Mouse (Mus musculus) limb, embryonic 13.5 days (tissue): ENCODE results near the gene Gm10337. TPM values are rescaled to one million over a fixed set of nuclear protein-coding genes. Genes with fewer than 3 reads are reported as not detected.

Experiments used
- ATAC-seq: fragments of 200-750 bp; cut with Nextera tagmentation; 2 replicates; pipeline ENCODE4 v1.8.0; 2017; ENCODE audit warnings: low read depth, moderate number of reproducible peaks, moderate TSS enrichment; ENCODE audit not compliant: low FRiP score
- H3K27ac ChIP-seq: fragments of 300-500 bp; sonication (generic); 2 replicates; pipeline ENCODE4 v1.5.1; 2015; ENCODE audit warnings: inconsistent platforms, mild to moderate bottlenecking, moderate library complexity
- H3K27me3 ChIP-seq: fragments of 300-500 bp; sonication (generic); 2 replicates; pipeline ENCODE4 v1.6.1; 2015; ENCODE audit warnings: mild to moderate bottlenecking, inconsistent platforms
- H3K36me3 ChIP-seq: fragments of 300-500 bp; sonication (generic); 2 replicates; pipeline ENCODE4 v1.6.1; 2015; ENCODE audit warnings: inconsistent platforms, mild to moderate bottlenecking, moderate library complexity
- H3K4me1 ChIP-seq: fragments of 300-500 bp; sonication (generic); 2 replicates; pipeline ENCODE4 v1.6.1; 2015; ENCODE audit warnings: inconsistent platforms
- H3K4me2 ChIP-seq: fragments of 300-500 bp; sonication (generic); replicated peaks from 2 replicates; pipeline ENCODE4 v1.6.1; 2015; ENCODE audit warnings: inconsistent platforms, mild to moderate bottlenecking, moderate library complexity
- H3K4me3 ChIP-seq: fragments of 300-500 bp; sonication (generic); 2 replicates; pipeline ENCODE4 v1.5.1; 2015; ENCODE audit warnings: moderate library complexity, mild to moderate bottlenecking, inconsistent platforms
- H3K9ac ChIP-seq: fragments of 300-500 bp; sonication (generic); 2 replicates; pipeline ENCODE4 v1.6.1; 2015; ENCODE audit warnings: mild to moderate bottlenecking, inconsistent platforms
- H3K9me3 ChIP-seq: fragments of 300-500 bp; sonication (generic); 2 replicates; pipeline ENCODE4 v1.6.1; 2016; ENCODE audit warnings: inconsistent platforms
- whole genome bisulfite sequencing: fragments of 180-500 bp; shearing (Covaris S2); methylation state at CpG from one replicate; pipeline ENCODE4 v1.1.7; 2015; 5-methylcytosine and 5-hydroxymethylcytosine counted together
- polyA plus RNA-seq: library from polyadenylated mRNA; unstranded; fragments of >200 nt; fragmentation: Nextera tagmentation; extraction: Ambion mirVana; gene quantifications from 2 replicates; pipeline ENCODE4 v1.2.1, GENCODE M21; 2015

The Gm10337 gene
- polyA plus RNA-seq, 1 experiment from 2014 or later, result 2.5 TPM

DNA sequence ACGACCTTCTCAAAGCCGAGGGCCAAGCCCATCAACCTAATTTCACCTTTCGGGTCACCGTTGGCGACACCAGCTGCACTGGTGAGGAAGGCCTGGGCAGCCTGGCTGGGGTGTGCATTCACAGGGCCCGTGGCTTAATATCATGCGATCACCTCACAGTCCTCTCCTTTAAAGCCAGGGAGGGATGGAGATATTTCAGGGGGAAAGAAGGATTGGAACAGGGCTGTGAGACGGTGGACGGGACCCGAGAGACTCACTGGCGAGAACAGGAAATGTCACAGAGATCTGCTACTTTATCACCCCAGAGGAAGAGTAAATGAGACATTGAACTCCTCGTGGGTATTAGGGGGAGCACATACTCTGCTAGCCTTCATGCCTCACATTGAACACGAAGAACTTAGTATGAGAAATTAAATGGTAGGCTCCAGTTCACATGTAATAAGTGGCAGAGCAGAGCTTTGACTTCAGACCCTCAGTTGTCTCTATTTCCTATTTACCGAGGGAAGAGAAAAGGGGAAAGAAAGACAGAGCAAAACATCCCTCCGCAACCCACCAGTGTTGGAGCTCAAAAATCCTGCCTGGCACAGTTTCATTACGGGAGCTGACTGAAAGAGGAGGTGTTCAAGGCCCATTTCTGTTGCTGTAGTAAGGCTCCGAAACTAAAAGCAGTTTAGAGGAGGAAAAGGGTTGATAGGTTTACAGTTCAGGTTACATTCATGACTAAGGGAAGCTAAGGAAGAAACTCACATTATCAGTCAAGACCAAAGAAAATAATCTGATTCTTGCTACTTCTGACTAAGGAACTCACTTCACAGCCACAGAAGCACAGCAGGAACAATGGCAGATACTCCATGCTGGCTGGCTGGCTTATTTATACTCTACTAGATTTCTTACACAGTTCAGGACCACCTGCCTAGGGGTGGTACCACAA is 16.0 kb downstream of the Gm10337 start:
- 60% methylated on average over 17 of the region's 17 CpGs for WGBS
- Histone ChIP-seq H3K27ac (peak overlapping the region; percentile 99), H3K4me1 (peaks cover 37% of the 10 kb centered on the region), H3K36me3 (peaks cover 37% of the 10 kb centered on the region), H3K9ac (peak overlapping the region; percentile 81), H3K4me3 (peak overlapping the region; percentile 67), H3K27me3 (no peaks in the 10 kb centered on the region), H3K4me2 (peak overlapping the region; percentile 88), H3K9me3 (no peaks in the 10 kb centered on the region)
- no peak for ATAC-seq

DNA sequence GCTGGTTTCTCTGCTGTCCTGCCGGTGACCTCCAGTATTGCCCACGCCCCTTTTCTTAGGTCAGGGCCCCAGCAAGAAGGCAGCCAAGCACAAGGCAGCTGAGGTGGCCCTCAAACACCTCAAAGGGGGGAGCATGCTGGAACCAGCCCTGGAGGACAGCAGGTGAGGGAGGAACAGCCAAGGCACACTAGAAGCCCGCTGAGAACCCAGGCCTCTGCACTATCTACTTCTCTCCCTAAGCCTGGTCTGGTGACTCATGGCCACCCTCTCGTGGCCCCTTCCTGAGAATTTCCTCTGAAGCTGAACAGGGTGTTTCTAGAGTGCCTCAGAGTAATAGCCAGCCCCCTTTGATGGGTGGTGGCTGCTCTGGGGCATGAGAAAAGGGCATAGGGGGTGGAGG is 16.9 kb downstream of the Gm10337 start:
- H3K9me3 ChIP-seq, result no peaks in the 10 kb centered on the region
- 87% methylated on average over 4 of the region's 4 CpGs for WGBS
- peak overlapping the region; percentile 48 for H3K9ac ChIP-seq

DNA sequence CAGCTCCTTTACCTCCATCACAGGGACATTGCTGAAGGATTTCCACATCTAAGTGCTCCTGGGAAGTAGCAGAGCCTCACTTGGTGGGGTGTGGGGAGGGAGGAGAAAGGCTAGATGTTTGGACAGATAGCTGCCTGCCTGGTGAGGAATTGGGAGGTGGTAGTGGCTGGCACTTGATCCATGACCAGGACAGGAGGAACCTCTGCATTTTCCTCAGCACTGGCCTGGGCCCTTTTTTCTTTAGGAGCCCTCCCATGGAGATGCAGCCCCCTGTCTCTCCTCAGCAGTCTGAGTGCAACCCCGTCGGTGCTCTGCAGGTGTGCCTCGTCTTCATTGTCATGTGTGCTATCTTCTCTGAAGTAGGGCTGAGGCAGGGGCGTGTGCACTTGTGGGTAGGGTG is 18.0 kb downstream of the Gm10337 start:
- Histone ChIP-seq H3K4me2 (no peak overlapping the region), H3K36me3 (peaks cover 44% of the 10 kb centered on the region), H3K27me3 (no peaks in the 10 kb centered on the region), H3K27ac (no peak overlapping the region), H3K4me1 (peaks cover 18% of the 10 kb centered on the region), H3K9me3 (no peaks in the 10 kb centered on the region), H3K4me3 (no peak overlapping the region), H3K9ac (no peak overlapping the region)
- no peak for ATAC-seq
- WGBS, result 81% methylated on average over 4 of the region's 4 CpGs

More for the DNA sequence above, 16.9 kb downstream of the Gm10337 start:
- H3K4me1 ChIP-seq, result peaks cover 27% of the 10 kb centered on the region
- H3K27ac ChIP-seq, result no peak overlapping the region
- no peak for ATAC-seq
- no peaks in the 10 kb centered on the region for H3K27me3 ChIP-seq
- H3K4me2 ChIP-seq, result 0 out of 2 replicates have a peak overlapping the region, but pooled peaks have one; percentile 11
- H3K36me3 ChIP-seq, result peaks cover 40% of the 10 kb centered on the region
- no peak overlapping the region for H3K4me3 ChIP-seq

DNA sequence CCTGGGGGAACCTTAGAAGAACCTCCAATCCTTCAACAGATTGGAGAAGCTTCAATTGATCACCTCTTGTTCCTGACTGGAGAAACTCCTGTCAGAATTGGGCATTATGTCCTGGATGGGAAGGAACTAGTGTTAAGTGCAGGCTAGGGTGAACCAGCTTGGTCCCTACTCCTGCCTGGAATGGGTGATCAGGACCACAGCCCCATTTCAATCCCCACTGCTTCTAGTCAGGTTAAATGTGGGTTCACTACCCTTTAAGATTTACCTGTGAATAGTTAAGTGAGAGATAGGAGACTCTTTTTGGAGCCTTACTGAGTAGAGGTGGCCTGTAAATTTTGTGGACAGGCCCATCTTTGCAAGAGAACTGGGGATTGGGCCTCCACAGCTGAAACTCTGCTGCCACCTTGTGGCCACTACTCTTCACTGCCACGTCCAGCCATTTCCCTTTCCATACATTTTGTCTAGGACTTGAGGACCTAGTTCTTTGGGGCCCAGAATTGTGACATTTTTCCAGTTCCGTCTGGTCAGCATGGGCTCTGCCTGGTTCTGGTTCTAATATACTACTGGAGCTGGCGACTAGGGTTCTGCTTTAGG is 21.5 kb downstream of the Gm10337 start, which contains the start of gene Npff:
Gene Npff (minus strand): TSS at position 51 of the 594 bp plus-strand sequence.
- H3K4me2 ChIP-seq, result no peak within 1 kb of the TSS
- ATAC-seq, result 0 out of 2 replicates have a peak, but pooled peaks have one; percentile 24
- no peaks in the 10 kb centered on the region for H3K9me3 ChIP-seq
- WGBS, result 4% methylated on average over 3 of the region's 3 CpGs
- H3K9ac ChIP-seq, result peak within 1 kb of the TSS; percentile 45
- H3K27ac ChIP-seq, result no peak within 1 kb of the TSS
- no peak within 1 kb of the TSS for H3K4me3 ChIP-seq
- H3K36me3 ChIP-seq, result peaks cover 76% of the 10 kb centered on the region
- no peaks in the 10 kb centered on the region for H3K27me3 ChIP-seq
- peaks cover 8% of the 10 kb centered on the region; the same call in 1 of the 2 replicates for H3K4me1 ChIP-seq

DNA sequence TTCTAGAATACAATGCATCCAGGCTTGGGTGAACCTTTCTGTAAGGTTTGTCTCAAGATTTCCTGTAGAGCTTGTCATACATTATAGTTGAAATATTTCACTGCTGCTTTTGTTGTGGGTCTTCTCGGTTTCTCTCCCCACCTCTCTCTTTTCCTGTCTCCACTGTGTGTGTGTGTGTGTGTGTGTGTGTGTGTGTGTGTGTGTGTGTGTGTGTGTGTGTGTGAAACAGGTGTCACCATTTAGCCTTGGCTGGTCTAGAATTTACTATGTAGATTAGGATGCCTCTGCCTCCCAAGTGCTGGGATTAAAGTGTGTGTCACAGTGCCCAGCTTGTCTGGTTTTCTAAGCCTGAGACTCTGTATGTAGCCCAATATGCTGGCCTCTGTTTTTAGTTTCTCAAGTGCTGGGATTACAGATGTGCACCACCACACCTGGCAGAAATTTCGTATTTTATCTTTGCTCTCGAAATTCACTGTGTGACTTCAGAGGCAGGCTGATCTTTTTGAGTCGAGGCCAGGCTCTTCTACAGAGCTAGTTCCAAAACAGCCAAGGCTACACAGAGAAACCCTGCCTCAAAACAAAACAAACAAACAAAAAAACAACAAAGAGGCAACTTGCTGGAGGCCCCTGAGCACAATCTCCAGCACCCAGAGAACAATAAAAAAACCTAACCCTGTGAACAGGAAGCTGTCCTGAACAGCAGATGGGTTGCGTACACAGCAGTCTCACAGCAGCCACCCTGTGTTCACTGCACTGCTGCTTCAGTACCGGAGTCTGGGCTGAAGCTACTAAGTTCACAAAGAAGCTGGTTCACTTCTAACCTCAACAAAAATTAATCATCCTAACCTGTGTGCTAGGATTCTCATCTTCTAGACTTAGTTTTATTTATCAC is 22.8 kb downstream of the Gm10337 start:
- Histone ChIP-seq H3K4me2 (no peak overlapping the region), H3K27me3 (no peaks in the 10 kb centered on the region), H3K4me1 (no peaks in the 10 kb centered on the region), H3K36me3 (peaks cover 77% of the 10 kb centered on the region), H3K9me3 (no peaks in the 10 kb centered on the region), H3K9ac (no peak overlapping the region), H3K27ac (no peak overlapping the region), H3K4me3 (no peak overlapping the region)
- ATAC-seq, result no peak
- 83% methylated on average over 6 of the region's 6 CpGs for WGBS

DNA sequence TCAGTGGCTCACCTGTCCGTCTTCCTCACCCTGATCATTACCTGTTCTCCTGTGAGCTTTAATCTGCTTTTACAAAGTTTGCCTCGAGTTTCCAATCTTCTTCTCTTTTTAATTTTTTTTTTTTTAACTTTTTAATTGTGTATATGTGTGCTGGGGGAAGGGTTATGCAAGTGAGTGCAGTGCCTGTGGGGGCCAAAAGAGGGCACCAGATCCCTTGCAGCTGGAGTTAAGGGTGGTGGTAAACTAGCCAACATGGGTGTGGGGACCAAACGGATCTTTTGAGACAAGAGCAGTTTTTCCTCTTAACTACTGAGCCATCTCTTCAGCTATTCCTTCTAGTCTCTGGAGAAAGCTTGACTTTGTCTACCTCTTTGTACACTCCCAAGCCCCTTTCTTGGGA is 24.4 kb downstream of the Gm10337 start:
- no peak for ATAC-seq
- H3K36me3 ChIP-seq, result peaks cover 76% of the 10 kb centered on the region
- no peaks in the 10 kb centered on the region for H3K27me3 ChIP-seq
- H3K27ac ChIP-seq, result no peak overlapping the region
- WGBS, result 72% methylated on average over 3 of the region's 3 CpGs
- no peak overlapping the region for H3K9ac ChIP-seq
- no peaks in the 10 kb centered on the region for H3K9me3 ChIP-seq
- H3K4me2 ChIP-seq, result no peak overlapping the region
- no peak overlapping the region for H3K4me3 ChIP-seq
- H3K4me1 ChIP-seq, result no peaks in the 10 kb centered on the region

DNA sequence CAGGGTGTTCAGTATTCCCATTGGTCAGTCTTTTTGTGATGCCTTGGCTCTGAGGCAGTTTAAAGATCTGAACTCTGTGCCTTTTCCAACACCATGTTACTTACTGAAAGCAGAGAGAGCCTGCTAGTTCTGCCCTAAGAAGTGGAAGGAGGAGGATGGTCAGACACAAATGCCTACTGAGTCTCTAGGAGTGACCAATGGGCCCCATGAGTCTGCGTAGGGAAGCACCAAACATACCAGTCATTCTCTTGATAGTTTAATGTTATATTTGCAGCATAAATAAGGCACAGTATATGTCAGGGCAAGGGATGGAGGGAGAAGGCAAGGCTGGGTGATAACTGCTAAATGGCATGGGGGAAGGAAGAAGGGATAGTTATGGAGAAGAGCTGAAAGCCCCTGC is 24.9 kb downstream of the Gm10337 start:
- WGBS, result 95% methylated on average over 1 of the region's 1 CpGs
- H3K4me2 ChIP-seq, result no peak overlapping the region
- H3K4me3 ChIP-seq, result no peak overlapping the region
- peaks cover 80% of the 10 kb centered on the region for H3K36me3 ChIP-seq
- H3K27ac ChIP-seq, result no peak overlapping the region
- H3K9ac ChIP-seq, result no peak overlapping the region
- ATAC-seq, result no peak
- no peaks in the 10 kb centered on the region for H3K4me1 ChIP-seq
- no peaks in the 10 kb centered on the region for H3K9me3 ChIP-seq
- no peaks in the 10 kb centered on the region for H3K27me3 ChIP-seq

DNA sequence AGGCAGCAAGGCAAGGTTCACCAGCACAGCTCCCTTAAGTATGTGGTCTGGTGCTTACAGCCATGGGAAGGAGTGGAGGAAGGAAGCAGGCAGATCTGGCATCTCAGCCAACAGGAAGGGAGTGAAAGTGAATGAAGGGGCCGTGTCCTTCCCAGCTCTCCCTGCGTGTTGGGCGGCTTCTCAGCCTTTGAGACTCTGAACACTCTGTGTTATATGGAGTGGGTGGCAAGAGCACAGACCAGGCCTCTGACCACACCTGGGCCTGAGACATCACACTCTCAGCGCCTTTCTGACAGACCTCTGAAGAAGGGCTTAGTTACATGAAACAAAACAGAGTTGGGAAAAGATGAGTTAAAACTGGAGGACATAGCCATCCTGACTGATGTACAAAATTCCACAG is 27.0 kb downstream of the Gm10337 start:
- no peak for ATAC-seq
- peaks cover 85% of the 10 kb centered on the region for H3K36me3 ChIP-seq
- 83% methylated on average over 4 of the region's 4 CpGs for WGBS

DNA sequence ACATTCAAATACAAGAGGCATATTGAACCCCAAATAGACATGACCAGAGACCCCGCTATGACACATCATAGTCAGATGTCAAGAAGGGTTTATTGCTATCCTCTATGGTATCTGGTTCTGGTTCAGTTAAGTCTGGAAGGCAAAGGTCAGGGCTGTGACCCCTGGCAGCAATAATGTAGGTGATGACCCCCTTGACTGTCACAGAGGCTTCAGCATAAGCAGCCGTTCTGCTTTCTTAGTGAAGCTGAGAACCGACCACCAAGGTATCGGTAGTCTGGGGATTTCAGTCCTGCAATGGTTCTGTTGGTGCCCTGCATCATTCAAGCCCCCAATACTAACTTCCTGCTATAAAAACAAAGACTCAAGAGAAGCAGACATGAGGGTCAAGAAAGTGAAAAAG is 28.1 kb downstream of the Gm10337 start:
- peaks cover 91% of the 10 kb centered on the region for H3K36me3 ChIP-seq
- H3K4me2 ChIP-seq, result no peak overlapping the region
- H3K9me3 ChIP-seq, result no peaks in the 10 kb centered on the region

More for the DNA sequence above, 27.0 kb downstream of the Gm10337 start:
- Histone ChIP-seq H3K4me2 (no peak overlapping the region), H3K9me3 (no peaks in the 10 kb centered on the region), H3K27ac (no peak overlapping the region), H3K9ac (no peak overlapping the region), H3K4me3 (no peak overlapping the region), H3K4me1 (no peaks in the 10 kb centered on the region), H3K27me3 (no peaks in the 10 kb centered on the region)

DNA sequence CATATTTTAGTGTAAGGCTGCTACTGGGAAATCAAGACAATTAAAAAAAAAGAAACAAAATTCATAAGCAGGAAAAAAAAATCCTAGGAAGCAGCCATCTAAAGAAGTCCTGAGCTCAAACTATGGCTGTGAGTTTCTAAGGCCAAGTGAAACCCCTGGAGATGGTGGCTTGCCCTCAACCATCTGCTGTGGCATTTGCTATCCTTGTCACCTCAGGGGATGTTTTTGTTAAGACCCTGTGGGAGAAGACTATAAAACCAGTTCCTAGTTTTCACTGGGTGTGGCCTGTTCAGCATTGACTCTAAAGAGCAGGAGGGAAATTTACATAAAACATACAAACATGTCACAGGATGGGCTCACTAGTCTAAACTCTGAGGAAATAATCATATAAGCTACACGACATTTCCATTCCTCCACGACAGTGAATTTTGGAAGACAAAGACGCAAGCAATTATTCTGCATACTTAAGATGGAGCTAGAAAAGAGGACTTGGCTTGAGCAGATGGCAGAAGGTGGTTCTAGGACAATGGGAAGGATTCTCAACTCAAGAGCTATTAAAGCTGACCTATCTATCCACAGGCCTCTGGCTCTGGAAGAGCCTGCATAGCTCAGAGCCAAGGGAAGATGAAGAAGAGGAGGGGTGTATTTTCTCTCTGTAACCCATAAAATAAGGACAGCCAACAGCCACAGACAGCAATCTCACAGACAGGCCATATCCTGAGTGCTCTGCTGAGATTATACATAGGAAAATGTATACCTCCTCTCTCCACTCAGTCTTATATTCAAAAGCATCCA is 28.8 kb downstream of the Gm10337 start:
- H3K4me2 ChIP-seq, result no peak overlapping the region
- H3K27ac ChIP-seq, result no peak overlapping the region
- 93% methylated on average over 3 of the region's 3 CpGs for WGBS
- H3K27me3 ChIP-seq, result no peaks in the 10 kb centered on the region
- no peaks in the 10 kb centered on the region for H3K4me1 ChIP-seq
- no peak overlapping the region for H3K4me3 ChIP-seq
- peaks cover 93% of the 10 kb centered on the region for H3K36me3 ChIP-seq
- no peak overlapping the region for H3K9ac ChIP-seq
- ATAC-seq, result no peak
- no peaks in the 10 kb centered on the region for H3K9me3 ChIP-seq

More for the DNA sequence above, 28.1 kb downstream of the Gm10337 start:
- Histone ChIP-seq H3K4me1 (no peaks in the 10 kb centered on the region), H3K27ac (no peak overlapping the region), H3K27me3 (no peaks in the 10 kb centered on the region), H3K9ac (no peak overlapping the region), H3K4me3 (no peak overlapping the region)
- ATAC-seq, result no peak
- 72% methylated on average over 4 of the region's 4 CpGs for WGBS

DNA sequence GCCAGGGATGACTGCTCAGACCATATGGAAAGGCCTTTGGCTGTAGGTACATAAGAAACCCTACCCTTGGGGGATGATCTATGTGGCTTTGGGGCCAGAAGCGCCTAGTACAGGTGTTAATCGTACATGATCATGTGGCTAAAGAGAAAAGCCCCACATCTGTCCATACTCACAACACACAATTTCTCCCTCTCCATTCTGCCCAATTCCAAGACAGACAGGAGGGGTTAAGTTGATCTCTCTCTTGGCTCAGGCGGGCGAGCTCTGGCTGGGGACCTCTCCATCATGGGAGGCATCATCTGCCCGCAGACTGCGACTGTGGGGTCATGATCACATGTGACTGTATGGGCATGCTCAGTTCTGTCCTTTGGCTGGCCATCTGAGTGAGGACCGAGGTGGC is 30.4 kb downstream of the Gm10337 start:
- Histone ChIP-seq H3K27ac (no peak overlapping the region), H3K27me3 (no peaks in the 10 kb centered on the region)
- 85% methylated on average over 7 of the region's 7 CpGs for WGBS

More for the DNA sequence above, 30.4 kb downstream of the Gm10337 start:
- H3K36me3 ChIP-seq, result peaks cover 84% of the 10 kb centered on the region
- H3K9ac ChIP-seq, result no peak overlapping the region
- no peak overlapping the region for H3K4me3 ChIP-seq
- no peak overlapping the region for H3K4me2 ChIP-seq
- ATAC-seq, result no peak
- no peaks in the 10 kb centered on the region for H3K9me3 ChIP-seq
- H3K4me1 ChIP-seq, result no peaks in the 10 kb centered on the region
